Mouse (Mus musculus) kidney, adult 2 months (tissue): ENCODE data around the gene Chchd6.

Experiments
- CTCF ChIP-seq: fragments of 200-500 bp; conservative IDR thresholded peaks from 2 replicates; pipeline ENCODE4 v1.5.1; 2011; ENCODE audit warnings: low read depth, mild to moderate bottlenecking, control low read depth, low read length, moderate library complexity, mixed read lengths; ENCODE audit not compliant: insufficient read depth, insufficient read length
- POLR2A ChIP-seq: fragments of 200-500 bp; IDR thresholded peaks from one replicate; pipeline ENCODE4 v1.6.1; 2011; ENCODE audit warnings: low read depth, low read length, control low read depth

- TF ChIP-seq CTCF (no peak), POLR2A (no peak)
These were observed 43.0 kb downstream of the Chchd6 start for GRCm38 (mm10) chr6:89552321-89553011.
